Mouse (Mus musculus): ENCODE results near the gene Olfr594.
"Not testable (repeated sequence)": the region's sequence is repeated elsewhere in the genome, so short reads cannot be mapped to it uniquely, and the experiment has no call there.

Gene Olfr594

GRCm38 (mm10) chr7:103216696-103217095, at the start of gene Olfr594:
Gene Olfr594 (plus strand): TSS chr7:103216996.
- DNase-seq, result no peak

DNA sequence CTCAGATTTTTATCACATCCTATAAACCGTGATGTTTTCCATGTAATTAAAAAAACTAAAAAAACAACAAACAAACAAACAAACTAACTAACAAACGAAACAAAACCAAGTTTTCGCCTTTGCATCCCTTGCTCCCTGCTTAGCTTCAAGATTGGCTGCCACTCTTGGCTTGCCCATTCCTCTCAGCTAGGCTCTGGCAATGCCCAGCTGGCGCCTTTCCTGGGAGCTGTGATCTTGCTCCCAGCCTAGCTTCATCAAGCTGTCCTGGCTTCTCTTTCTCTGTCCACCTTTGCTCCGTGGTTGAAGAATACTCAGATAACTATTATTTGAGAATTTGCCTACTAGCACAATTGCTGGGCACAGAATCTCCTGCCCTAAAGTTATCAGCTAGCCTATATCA, 47.1 kb upstream of the Olfr594 start:
- no peak for DNase-seq

GRCm38 (mm10) chr7:103178240-103178639, 38.6 kb upstream of the Olfr594 start, which contains the start of gene Olfr591:
Gene Olfr591 (minus strand): TSS chr7:103178340.
- no peak for DNase-seq

DNA sequence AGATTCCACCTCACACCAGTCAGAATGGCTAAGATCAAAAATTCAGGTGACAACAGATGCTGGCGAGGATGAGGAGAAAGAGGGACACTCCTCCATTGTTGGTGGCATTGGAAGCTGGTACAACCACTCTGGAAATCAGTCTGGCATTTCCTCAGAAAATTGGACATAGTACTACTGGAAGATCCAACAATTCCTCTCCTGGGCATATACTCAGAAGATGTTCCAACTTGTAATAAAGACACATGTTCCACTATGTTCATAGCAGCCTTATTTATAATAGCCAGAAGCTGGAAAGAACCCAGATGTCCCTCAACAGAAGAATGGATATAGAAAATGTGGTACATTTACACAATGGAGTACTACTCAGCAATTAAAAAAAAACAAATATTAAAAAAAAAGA, 32.3 kb upstream of the Olfr594 start, which contains the start of gene Olfr592:
TSS of gene Olfr592 (plus strand) at position 301 of the 400 bp plus-strand sequence.
- not testable (repeated sequence) for DNase-seq

DNA sequence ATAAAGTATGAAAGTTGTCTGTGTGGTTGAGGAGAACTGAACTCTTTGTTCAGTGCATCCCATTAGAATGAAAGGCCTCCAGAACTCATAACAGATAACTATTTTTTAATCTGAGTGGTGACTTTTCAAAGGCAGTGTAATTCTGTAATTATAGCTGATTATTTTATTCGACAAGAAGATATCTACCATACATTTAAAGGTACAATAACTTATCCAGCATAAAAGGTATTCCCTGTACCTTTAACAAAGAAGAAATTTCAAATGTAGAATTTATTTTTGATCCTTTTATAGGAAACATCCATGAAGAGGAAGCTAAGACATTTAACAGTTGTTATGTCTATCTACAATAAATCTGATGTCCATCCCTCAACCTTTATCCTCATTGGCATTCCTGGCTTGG, 5.2 kb upstream of the Olfr594 start, which contains the start of gene Olfr593:
TSS of gene Olfr593 (plus strand) at position 301 of the 400 bp plus-strand sequence.
- DNase-seq, result no peak

DNA sequence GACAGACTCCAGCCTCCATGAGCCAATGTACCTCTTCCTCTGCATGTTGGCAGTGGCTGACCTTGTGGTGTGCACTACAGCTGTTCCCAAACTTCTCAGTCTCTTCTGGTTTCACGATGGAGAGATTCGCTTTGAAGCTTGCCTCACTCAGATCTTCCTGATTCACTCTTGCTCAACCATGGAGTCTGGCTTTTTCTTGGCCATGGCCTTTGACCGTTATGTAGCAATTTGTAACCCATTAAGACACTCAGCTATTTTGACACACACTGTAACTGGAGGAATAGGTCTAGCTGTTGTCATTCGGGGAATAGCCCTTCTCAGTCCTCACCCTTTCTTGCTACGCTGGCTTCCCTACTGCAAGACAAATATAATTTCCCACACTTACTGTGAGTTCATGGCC, 4.7 kb upstream of the Olfr594 start:
- not testable (repeated sequence) for DNase-seq

- not testable (repeated sequence) for DNase-seq
These were observed 35.6 kb downstream of the Olfr594 start, which contains the start of gene Usp17ld for GRCm38 (mm10) chr7:103252405-103252804. Gene Usp17ld (minus strand): TSS chr7:103252505.
